Mouse (Mus musculus) CD4-positive helper T cell, adult 2 months (primary cell): ENCODE measurements around the gene Ssh1.
A peak's percentile ranks its signal among the peaks of the same experiment; 100 is the strongest.

Experiments
- DNase-seq: peaks from one replicate; pipeline ENCODE4 v3.0.0-alpha.2; 2012; ENCODE audit warnings: low read depth, missing footprints, low spot score

Gene Ssh1

GRCm38 (mm10) chr5:113993487-113994465 is at the start of gene Ssh1:
Gene Ssh1 (minus strand): TSS chr5:113993894.
- DNase-seq, result peak; percentile 75

DNA sequence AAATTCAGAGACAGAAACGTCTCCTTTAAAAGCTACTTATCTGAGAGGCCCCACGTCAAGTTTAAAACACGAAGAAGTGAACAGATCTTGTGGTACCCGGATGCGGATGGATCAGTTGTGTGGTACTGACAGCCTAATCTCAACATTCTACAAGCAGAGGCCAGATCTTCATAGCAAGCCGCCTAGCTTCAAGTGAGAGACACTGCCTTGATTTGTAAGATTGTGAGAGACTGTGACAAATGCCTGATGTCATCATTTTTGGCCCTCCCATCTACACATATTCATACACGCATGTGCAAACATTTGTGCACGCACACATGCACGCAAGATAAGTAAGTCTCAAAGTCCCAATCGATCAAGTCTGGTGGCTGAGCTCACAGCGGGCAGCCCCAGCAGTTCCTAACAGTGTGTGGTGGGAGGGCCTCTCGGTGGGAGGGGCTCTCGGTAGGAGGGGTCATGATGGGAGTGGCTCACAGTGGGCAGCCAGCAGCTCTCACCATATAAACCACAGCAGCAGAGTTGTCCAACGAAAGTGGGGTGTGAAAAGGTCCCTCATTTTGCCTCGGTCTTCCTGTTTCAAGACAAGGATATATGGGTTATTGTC is 47.7 kb upstream of the Ssh1 start:
- DNase-seq, result peak; percentile 56

DNA sequence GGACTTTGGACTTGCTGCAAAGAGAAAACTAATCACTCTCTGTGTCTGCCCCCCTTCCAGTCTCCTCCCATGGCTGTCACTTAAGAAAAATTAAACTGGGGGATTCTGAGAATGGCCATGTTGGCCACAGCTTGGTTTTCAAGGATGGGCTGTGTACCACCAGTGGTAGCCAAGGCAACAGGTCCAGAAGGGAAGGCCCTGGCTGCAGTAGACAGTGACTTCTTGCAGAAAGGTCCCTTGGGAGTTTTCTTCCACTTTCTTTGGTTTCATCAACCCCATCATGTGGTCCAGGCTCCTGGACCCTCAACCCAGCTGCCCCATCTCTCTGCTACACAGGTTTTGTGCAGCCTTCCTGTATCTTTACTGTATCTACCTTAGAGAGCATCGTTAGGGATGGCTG is 47.2 kb upstream of the Ssh1 start:
- DNase-seq, result no peak

GRCm38 (mm10) chr5:114040508-114040907 is 46.8 kb upstream of the Ssh1 start:
- DNase-seq, result no peak

DNA sequence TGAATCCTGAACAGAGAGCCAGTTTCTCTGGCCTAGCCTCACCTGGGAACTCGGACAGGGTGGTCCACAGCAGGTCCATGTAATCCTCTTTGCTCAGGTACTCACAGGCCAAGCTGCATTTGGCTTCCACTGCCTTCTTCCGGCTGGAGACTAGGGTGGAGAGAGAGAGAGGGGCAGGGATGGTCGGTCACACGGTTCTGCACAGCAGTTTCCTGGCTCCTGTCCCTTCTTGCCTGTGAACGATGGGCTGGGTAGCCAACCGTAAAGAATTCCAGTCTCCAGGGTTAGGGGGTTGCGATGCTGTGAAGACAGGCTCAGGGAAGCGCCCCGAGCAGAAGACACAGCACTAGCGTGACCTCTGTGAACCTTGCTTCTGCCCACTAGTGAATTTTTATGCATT is 41.4 kb upstream of the Ssh1 start:
- DNase-seq, result no peak

- no peak for DNase-seq
These were observed 40.7 kb upstream of the Ssh1 start for GRCm38 (mm10) chr5:114034393-114034792.

DNA sequence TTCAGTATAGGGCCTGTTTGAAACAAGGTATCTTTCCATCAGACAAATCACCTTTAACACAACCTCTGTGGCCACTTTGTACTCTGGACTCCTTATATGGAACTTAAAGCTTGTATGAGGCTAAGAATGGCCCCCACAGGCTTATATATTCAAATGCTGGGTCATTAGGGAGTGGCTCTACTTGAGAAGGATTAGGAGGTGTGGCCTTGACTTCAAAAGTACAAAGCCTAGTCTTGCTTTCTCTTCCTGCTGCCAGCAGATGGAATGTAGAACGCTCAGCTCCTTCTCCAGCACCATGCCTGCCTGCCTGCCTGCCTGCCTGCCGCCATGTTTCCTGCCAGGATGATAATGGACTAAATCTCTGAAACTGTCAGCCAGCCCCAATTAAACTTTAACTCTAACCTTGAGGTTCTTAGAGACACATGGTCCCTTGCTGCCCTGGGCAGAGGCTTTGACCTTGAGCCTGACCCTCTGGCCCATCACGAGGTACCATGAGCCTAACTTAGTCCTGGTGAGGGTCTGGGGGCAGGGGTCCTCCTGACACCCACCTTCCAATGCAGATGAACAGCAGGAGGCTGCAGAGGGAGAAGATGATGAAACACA is 38.6 kb upstream of the Ssh1 start:
- DNase-seq, result no peak

DNA sequence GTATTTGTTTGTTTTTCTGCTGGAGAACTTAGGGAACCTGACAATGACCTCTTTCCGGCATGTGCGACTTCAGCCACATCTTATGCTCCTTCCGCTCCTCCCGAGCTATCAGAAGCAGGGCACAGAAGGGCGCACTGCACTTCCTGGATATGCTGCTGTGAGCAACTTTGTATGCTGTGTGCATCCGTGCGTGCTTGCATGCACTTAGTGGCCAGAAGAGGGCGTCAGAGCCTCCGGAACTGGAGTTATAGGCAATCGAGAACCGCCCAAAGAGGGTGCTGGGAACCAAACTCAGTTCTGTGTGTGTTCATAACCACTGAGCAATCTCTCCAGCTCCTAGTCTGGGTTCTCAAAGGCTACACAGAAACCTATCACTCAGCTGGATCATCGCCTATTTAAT is 37.0 kb upstream of the Ssh1 start:
- DNase-seq, result no peak

- no peak for DNase-seq
These were observed 34.4 kb upstream of the Ssh1 start for GRCm38 (mm10) chr5:114028111-114028510.

DNA sequence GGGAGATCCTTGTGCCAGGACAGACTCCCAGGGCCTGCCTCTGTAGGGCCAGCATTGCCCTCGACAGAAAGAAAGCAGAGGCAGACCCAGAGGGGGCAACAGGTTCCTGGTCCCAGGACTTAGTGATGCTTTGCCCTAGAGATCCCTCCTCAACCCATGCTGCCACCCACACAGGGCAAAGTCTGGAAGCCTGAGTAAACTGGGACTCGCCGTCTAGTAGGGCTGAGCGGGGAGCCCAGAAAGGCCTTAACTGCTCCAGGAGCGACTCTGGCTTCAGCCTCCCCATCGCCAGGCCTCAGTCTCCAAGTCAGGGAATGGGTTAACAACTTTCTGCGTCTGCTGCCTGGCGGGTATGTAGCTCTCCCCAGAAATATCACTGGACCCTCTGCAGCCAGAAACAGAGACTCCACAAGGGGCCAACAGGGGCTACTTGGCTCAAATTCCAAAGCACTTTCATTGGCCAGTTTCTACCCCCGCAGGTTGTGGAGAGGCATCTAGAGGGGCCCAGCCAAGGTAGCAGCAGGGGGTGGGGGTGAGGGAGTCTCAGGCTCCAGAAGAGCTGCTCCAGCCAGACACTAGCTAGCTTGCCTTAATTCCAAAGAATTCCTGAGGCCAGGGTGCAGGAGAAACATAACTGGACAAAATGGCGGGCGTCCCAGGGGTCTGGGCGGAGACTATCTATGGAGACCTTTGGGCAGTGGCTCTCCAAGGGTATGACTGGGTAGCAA is 33.7 kb upstream of the Ssh1 start:
- DNase-seq, result no peak

DNA sequence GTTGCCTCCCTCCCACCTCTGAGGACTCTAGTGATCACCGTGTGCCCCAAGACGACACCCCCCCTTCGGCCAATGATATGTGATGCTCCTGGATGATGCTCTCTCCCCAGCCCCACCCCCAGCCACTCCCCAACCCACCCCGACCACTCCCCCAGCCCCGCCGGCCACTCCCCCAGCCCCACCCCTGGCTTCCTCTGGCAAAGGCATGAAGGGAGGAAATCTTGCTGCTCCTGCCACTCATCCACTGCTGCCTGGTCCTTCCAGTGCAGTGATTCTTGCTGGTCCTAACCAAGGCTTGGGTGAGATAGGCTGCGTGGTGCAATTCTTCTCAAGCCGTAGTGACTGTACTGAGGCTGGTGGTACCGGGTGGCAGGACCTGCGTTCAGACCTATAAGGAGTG is 31.2 kb upstream of the Ssh1 start:
- no peak for DNase-seq

GRCm38 (mm10) chr5:114024390-114024789 is 30.7 kb upstream of the Ssh1 start:
- DNase-seq, result no peak

DNA sequence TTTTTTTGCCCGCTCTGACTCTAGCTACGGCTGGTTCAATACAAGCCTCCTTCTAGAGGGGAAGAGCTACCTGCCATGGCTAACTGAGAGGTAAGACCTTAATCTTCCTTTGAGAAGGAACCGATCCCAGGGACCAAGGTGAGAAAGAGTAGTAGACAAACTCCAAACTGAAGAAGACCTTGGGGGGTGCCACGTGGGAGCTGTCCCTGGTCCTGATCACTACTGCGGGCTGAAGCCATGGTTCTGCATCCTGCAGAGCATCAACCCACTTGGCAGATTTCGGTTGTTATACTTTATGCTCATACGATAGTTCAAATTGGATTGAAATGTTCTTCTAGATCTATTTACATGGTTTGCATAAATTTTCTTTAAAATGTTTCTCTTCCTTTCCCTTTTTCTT is 21.4 kb upstream of the Ssh1 start:
- DNase-seq, result no peak

- DNase-seq, result no peak
These were observed 15.4 kb upstream of the Ssh1 start for GRCm38 (mm10) chr5:114009049-114009448.

- DNase-seq, result no peak
These were observed 14.2 kb upstream of the Ssh1 start for GRCm38 (mm10) chr5:114007753-114008453.

DNA sequence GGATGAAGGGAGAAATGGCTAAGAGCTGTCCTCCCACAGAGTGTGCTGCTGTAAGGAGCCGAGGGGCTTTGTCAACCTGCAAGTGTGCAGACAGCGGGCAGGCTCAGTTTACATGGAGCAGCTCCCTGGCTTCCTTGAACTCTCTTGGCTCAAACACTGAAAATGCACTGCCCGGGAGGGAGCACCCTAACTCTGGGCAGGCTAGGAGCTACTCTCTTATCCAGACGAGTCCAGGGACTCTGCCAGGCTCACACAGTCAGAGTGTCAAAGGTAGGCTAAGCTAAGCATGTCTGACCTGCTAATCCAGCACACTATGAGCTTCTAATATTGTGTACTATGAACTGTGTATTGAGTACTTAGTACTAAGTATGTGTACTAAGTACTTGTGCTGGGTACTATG is 13.3 kb upstream of the Ssh1 start:
- no peak for DNase-seq

DNA sequence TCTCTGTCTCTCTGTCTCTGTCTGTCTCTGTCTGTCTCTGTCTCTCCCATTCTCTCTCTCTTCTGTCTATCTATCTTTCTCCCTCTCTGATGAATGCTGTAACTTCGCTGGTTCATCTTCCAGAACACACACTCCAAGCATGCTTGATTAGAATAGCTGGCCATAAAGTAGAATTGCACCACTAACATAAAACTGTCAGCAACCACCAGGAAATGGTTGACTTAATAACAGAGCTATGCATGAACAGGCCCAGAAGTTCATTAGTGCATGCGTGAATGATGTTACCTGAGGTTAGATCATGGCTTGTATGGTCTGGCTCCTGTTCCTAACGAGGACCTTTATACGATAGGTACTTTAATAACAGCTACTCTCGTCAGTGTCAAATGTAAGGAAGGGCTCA is 11.4 kb upstream of the Ssh1 start:
- DNase-seq, result no peak

GRCm38 (mm10) chr5:114004573-114004972 is 10.9 kb upstream of the Ssh1 start:
- DNase-seq, result no peak

- no peak for DNase-seq
These were observed 9.8 kb upstream of the Ssh1 start, which contains the start of gene Dao for GRCm38 (mm10) chr5:114003542-114003941. Gene Dao (plus strand): TSS chr5:114003703.

- no peak for DNase-seq
These were observed 5.7 kb upstream of the Ssh1 start for GRCm38 (mm10) chr5:113999382-113999781.

DNA sequence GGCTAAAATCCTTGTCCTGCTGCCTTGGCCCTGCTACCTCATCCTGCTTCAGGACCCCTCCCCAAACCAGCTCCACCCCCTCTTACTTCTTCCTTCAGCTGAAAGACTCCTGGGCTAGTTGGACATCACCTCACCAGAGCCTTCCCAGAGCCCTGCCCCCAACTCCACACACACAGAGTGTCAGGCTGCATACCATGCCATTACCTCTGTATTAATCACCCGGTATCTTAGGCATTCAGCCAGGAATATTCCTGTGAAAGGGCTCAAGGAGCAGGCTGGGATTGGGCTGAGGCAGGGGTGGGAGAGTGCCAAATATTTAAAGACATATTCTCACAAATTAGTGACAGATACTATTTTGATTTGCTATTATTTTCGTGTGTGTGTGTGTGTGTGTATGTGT is 2.8 kb upstream of the Ssh1 start:
- DNase-seq, result no peak
